Mouse (Mus musculus) kidney, adult 9 months (tissue): ENCODE data around the gene Zfp784.
"Not testable (repeated sequence)": the region's sequence is repeated elsewhere in the genome, so short reads cannot be mapped to it uniquely, and the experiment has no call there.

Experiments
- DNase-seq: peaks from one replicate; pipeline ENCODE4 v3.0.0; 2022

The Zfp784 gene

GRCm38 (mm10) chr7:5019576-5019975, 18.7 kb downstream of the Zfp784 start:
- DNase-seq = peak; percentile 31

GRCm38 (mm10) chr7:5017931-5018330, 20.3 kb downstream of the Zfp784 start:
- no peak for DNase-seq

DNA sequence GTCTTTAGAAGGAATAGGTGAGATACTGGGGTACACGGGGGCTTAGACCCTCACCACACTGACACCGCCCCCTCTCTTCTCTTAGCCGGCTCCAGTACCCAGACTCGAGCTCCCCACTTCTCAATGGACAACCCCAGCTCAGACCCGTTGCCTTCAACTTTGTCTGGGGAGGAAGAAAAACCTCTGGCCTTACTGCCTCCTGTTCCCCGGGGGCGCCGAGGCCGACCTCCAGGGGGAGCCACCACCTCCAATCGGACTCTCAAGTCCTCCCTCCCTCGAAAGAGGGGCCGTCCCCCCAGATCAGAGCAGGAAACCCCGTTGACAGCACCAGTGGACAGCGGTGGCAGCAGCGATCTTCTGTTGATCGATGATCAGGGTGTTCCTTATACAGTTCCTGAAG, 20.9 kb downstream of the Zfp784 start:
- peak; percentile 32 for DNase-seq

GRCm38 (mm10) chr7:5016920-5017319, 21.3 kb downstream of the Zfp784 start:
- no peak for DNase-seq

- peak; percentile 61 for DNase-seq
Observed at GRCm38 (mm10) chr7:5016057-5016456, 22.2 kb downstream of the Zfp784 start.

DNA sequence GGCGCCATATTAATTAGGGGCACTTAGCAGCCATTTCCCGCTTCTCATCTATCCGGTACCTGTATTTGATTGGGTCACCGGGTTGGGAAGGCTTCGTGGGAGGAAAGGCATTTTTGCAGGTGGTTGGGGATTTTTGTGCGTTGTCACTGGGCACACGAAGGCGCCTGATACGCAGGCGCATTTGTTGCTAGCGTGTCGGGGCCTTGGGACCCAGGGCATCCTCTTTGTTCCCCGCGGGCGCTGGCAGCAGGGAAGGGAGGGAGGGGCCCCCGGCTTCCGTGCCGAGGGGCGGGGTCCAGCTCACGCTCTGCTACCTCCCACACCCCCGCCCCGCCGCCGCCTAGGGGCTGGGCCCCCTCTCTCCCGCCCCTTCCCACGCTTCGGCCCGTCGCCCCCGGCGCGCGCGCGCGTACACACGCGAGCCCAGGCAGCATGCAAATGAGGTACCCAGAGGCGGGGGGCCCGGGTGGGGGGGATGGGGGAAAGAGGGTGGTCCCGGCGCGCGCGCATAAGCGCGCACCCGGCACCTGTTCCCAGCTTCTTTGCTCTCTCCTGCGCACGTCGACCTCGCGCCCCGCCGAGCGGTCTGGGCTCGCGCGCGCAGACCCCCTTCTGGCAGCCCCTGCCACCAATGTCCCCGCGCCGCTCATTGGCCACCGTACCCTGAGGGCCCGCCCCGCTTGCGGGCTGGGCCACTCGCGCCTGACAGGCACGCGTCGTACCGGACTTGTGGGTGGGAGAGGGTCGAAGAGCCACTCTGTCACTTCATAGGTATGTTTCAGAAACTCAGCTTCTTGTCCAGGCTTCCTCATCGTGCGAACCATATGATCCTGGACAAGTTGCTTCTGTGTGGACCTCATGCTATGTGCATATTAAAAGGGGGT, 22.9 kb downstream of the Zfp784 start, which contains the start of gene Gm44973:
Gm44973 (plus strand) TSS at position 379 of the 884 bp plus-strand sequence.
- DNase-seq = peak; percentile 97

- peak; percentile 99 for DNase-seq
Observed at GRCm38 (mm10) chr7:5014251-5015117, 23.8 kb downstream of the Zfp784 start, which contains the start of the genes Zfp524 and Fiz1. TSS of gene Zfp524 (plus strand) at chr7:5014415. TSS of gene Fiz1 (minus strand) at chr7:5014697.

- DNase-seq = no peak
Observed at GRCm38 (mm10) chr7:5012681-5013513, 25.3 kb downstream of the Zfp784 start.

DNA sequence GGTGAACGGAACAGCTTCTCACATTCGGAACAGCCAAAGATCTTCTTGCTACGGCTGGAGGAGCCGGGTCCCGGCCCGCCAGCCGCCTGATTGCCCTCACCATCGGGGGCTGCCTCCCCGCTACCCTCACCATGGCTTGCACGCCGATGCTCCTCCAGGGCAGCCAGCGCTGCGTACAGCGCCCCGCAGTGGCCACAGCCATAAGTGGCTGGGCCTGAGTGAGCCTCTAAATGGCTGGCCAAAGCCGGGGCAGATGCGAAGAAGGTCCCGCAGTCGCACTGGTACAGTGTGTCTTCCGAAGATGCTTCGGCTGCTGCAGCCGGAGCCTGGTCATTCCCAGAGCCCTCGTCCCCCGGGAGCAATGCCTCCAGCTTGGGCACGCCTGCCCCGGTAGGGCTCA, 30.0 kb downstream of the Zfp784 start:
- no peak for DNase-seq

DNA sequence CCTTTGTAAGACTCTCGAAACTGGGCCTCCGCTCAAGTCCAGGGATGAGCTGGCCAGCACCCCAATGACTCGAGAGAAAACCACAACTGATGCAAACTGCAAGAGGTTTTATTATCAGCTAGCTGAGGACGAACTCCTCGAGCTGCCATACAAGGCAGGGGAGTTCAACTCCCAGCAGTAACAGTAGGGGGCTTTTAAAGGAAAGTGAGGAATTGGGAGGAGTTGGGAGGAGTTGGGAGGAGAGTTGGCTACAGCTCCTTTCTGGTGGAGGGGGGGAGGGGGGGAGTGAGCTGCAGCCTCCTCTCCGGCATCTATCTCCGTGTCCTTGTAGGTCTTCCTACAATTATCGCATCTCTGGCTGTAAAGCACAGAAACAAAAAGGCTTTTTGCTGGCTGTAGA, 35.4 kb downstream of the Zfp784 start:
- DNase-seq = not testable (repeated sequence)

DNA sequence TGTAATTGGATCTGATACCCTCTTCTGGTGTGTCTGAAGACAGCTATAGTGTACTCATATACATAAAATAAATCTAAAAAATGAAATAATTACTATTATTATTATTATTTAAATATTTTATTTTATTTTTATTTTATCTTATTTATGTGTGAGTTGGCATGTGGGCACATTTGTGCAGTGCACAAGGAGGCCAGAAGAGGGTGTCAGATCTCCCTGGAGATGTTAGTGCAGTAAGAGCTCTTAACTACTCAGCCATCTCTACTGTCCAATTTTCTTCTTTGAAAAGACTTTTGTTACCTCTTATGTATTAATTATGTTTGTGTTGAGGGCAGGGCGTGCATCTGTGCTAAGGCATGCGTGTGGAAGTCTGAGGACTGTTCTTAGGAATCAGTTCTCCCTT, 38.4 kb downstream of the Zfp784 start:
- peak; percentile 50 for DNase-seq

- no peak for DNase-seq
Observed at GRCm38 (mm10) chr7:4996934-4997333, 41.3 kb downstream of the Zfp784 start.

DNA sequence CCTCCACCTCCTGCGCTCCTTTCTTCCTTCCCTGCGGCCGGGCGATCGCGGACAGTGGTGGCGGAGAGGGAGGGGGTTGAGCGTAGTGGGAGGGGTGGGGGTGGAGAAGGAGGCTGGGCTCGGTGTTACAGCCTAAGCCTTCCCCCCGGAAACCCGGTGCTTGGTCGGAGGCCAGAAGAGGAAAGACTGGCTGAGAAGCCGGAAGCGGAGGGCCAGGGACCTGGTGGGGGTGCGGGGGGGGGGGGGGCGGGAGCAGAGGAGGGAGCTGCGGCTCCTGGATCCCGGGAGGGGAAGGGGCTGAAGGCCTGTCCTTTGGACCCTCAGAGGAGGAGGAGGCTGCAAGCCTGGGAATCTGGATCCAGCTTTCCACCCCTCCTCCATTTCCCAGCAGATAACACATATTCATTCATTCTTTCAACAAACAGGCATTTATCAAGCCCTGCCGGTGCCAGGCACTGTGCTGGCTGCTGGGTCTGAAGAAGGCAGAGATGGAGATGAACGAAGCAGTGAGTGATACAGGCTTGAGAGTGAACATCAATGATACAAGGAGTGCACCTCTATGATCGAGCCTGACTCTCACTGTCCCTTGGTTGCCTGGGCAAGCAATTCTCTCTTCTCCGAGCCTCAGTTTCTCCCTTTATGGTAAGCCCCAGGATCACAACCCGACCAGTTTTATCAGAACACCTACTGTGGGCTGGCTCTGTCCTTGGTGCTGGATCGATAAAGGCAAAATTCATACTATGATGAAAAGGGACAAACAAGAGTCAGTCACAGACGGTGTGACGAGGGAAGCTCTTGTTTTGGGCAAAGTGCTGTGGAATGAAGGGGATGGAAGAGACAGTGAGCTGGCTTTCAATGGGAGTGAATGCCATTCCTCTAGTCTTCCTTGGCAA, 42.0 kb downstream of the Zfp784 start, which contains the start of gene Zfp579:
Zfp579 (minus strand) TSS at position 156 of the 893 bp plus-strand sequence.
- DNase-seq = peak; percentile 91

GRCm38 (mm10) chr7:4995268-4996002, 42.8 kb downstream of the Zfp784 start:
- no peak for DNase-seq

GRCm38 (mm10) chr7:4993999-4994788, 44.1 kb downstream of the Zfp784 start:
- DNase-seq = no peak

GRCm38 (mm10) chr7:4993347-4993998, 44.8 kb downstream of the Zfp784 start:
- DNase-seq = no peak

DNA sequence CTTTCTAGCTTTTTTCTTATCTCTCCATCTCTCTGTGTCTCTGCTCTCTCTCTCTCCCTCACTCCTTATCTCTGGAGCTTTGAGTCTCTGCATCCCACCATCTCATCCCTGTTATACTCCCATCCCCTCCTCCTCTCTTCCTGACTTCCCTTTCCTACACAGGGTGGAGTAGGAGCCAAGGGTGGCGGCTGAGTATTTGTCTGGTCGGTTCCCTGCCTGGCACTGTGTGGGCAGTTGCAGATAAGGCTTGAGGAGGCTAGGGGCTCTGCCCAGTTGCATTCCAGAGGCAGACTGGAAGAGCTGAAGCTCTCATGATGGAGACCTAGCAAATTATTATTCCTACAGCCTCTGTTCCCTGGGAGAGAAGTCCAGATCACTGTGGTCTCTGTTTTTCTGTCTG, 50.0 kb downstream of the Zfp784 start:
- DNase-seq = no peak
